Mouse (Mus musculus) layer of hippocampus, postnatal 14 days (tissue): ENCODE results near the gene Klra7. TPM values are rescaled to one million over a fixed set of nuclear protein-coding genes. Genes with fewer than 3 reads are reported as not detected.
"Not testable (repeated sequence)": the region's sequence is repeated elsewhere in the genome, so short reads cannot be mapped to it uniquely, and the experiment has no call there.

Experiments used
- DNase-seq, 2 experiments: peaks; one replicate each; pipeline ENCODE4 v3.0.0; 2021 to 2022; ENCODE audit warnings: low spot score in 2 of 2, mixed read lengths in 1 of 2
- long read RNA-seq, 2 experiments: library from polyadenylated mRNA; stranded (forward); transcript quantifications; one replicate each; pipeline ENCODE4 v2.0.0; 2021
- total RNA-seq, 2 experiments: library from RNA; stranded (reverse); gene quantifications; 2 replicates each; pipeline ENCODE4 v1.2.3; 2021

Gene Klra7
- not detected for total RNA-seq
- long read RNA-seq, experiment 1: 0 reads
- long read RNA-seq, experiment 2: 0 reads

DNA sequence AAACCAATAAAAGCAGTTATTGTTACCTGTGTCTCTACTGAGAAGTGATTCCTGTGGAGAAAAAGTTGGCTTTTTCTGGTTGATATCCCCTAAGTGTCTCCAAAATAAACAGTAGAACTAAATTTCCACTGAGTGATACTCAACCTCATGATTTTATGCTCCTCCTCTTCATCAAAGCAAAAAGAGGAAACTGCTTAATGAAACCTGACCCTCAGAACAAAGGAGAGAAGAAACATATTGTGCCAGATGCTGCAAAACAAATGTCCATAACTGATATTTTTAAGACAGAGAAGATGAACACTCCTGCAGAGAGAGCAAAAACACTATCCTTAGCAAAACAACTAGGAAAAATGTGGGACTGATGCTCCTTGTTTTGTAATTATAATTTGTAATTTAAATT, at the start of gene Klra7:
Gene Klra7 (minus strand): TSS at position 101 of the 400 bp plus-strand sequence.
- no peak for DNase-seq

DNA sequence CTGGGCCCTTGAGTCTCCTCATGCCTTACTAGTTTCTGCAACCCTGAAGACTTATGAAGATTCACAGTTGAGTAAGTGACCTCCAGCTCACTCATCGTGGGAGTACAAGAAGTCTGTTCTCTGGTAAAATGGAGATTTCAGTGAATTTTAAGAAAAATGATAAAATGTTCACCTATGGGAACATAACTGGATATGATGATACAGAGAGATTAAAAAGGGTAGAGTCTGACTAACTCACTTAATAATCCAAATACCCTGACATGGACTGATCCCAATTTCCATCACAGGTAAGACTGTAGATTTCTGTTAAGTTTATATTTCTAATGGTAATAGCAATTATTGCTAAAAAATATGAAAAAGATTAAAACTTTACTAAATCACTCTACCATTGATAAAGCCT, 48.7 kb upstream of the Klra7 start, which contains the start of gene Klra10:
Gene Klra10 (minus strand): TSS at position 101 of the 400 bp plus-strand sequence.
- not testable (repeated sequence) for DNase-seq

GRCm38 (mm10) chr6:130255326-130255725, 22.2 kb upstream of the Klra7 start:
- no peak for DNase-seq

DNA sequence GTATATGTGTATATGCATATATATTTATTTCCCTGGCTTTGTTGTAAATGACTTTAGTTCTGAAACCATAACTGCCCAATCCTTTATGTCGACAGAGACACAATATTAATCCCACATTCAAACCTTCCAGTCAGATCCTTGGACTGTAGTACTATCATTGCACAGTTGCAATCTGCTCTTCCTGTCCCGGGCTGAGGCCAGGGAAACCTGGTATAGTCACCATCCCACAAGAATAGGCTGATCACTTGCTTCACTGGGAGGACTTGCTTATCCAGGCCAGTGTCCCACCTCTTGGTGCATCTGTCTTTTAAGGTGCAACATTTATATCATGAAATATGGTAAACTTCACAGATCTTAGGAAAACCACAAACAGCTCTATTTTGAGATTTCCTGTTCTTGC, 4.4 kb upstream of the Klra7 start:
- no peak for DNase-seq

DNA sequence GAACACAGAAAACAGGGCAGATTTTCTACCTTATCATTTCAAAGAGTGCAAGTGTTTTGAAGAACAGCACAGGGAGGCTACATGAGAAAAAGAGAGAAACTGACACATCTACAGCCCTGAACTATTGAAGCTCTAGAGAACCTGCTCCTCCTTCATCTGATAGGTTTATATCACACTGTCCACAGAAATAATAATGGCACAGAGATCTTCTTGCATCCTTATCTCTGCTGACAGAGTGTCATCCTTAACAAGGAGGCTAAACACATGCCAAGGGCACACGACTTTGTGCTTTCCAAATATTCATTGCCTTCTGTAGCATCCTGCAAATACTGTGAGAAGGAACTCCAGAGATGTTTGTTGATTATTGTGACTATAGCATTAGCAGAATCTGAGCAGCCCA, 3.5 kb upstream of the Klra7 start:
- no peak for DNase-seq

GRCm38 (mm10) chr6:130197453-130197852, 35.7 kb downstream of the Klra7 start:
- not testable (repeated sequence) for DNase-seq

GRCm38 (mm10) chr6:130193012-130193411, 40.1 kb downstream of the Klra7 start, which contains the start of gene Klra9:
Gene Klra9 (minus strand): TSS chr6:130193112.
- not testable (repeated sequence) for DNase-seq

Other genes with a start within 250 kb of the Klra7 start
- not detected for gene Klra6, start 206.4 kb downstream of the Klra7 start, total RNA-seq
- not detected for gene Klra4, start 166.1 kb downstream of the Klra7 start, total RNA-seq
- not detected for gene Klra8, start 103.4 kb downstream of the Klra7 start, total RNA-seq
- not detected for gene Klra9, start 40.2 kb downstream of the Klra7 start, total RNA-seq
- not detected for gene Klra10, start 48.6 kb upstream of the Klra7 start, total RNA-seq
- not detected for gene Klra3, start 104.3 kb upstream of the Klra7 start, total RNA-seq
- not detected for gene Klra1, start 153.6 kb upstream of the Klra7 start, total RNA-seq